25 mouse cellular contexts compared by ENCODE assay signal in the genomic region with DNA sequence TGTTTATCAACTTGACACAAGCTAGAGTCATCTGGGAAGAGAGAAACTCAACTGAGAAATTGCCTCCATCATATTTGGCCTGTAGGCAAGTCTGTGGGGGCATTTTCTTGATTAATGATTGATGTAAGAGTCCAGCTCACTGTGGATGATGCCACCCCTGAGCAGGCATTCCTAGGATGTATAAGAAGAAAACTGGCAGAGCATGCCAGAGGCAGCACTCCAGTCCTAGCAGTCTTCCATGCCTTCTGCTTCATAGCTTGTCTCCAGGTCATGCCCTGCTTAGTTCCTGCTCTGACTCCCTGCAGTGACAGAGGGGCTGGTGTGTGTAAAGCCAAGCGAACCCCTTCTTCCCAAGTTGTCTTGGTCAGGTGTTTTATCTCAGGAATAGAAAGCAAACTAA. TPM values are rescaled to one million over a fixed set of nuclear protein-coding genes. Genes with fewer than 3 reads are reported as not detected.
"Had no signal": no experiment of that assay in that cellular context is flagged by ENCODE, and none has a peak within 500 bp of the region (broad histone marks: within the 10 kb centered on the region; RNA-seq: fewer than 3 reads in every experiment).

No protein-coding gene starts in this region.

- H3K27me3 ChIP-seq: heart, embryonic 12.5 days; heart, embryonic 15.5 days; hindbrain, embryonic 12.5 days; hindbrain, embryonic 13.5 days; hindbrain, embryonic 15.5 days; intestine, embryonic 15.5 days had no signal

- ATAC-seq: hindbrain, embryonic 16.5 days; hindbrain, postnatal 0 days; inflammation-experienced regulatory T-cells, adult 6 months; intestine, embryonic 15.5 days; intestine, embryonic 16.5 days; intestine, postnatal 0 days had no signal

- DNase-seq: heart, postnatal 14 days; heart, postnatal 36 days; heart, postnatal 4 days; kidney, adult 11 months; kidney, adult 18-20 months; kidney, adult 2 months; kidney, adult 8-10 months; kidney, adult 9 months; kidney, postnatal 10 days; kidney, postnatal 25 days; kidney, postnatal 4 days; layer of hippocampus, adult 9-11 months; layer of hippocampus, postnatal 36 days had no signal

RNA-seq across cellular contexts. Expression of gene Gpr50, which starts 32.3 kb away (rescaled TPM):
- polyA plus RNA-seq: heart, postnatal 0 days; inflammation-experienced regulatory T-cells, adult 6 months; kidney, adult 2 months had no signal
